Mouse (Mus musculus) intestine, embryonic 16.5 days (tissue): ENCODE data around the gene Ldah. TPM values are rescaled to one million over a fixed set of nuclear protein-coding genes. Genes with fewer than 3 reads are reported as not detected.
A peak's percentile ranks its signal among the peaks of the same experiment; 100 is the strongest.

ENCODE experiments used
- ATAC-seq: fragments of 200-750 bp; cut with Nextera tagmentation; 2 replicates; pipeline ENCODE4 v1.8.0; 2017; ENCODE audit warnings: moderate TSS enrichment, moderate library complexity
- H3K27ac ChIP-seq: fragments of 300-500 bp; sonication (generic); 2 replicates; pipeline ENCODE4 v1.5.1; 2014; ENCODE audit warnings: mild to moderate bottlenecking, low read length
- H3K27me3 ChIP-seq: fragments of 300-500 bp; sonication (generic); replicated peaks from 2 replicates; pipeline ENCODE4 v1.6.1; 2014; ENCODE audit warnings: low read length, control low read depth, mixed read lengths; ENCODE audit not compliant: control insufficient read depth, insufficient read depth
- H3K36me3 ChIP-seq: fragments of 300-500 bp; sonication (generic); 2 replicates; pipeline ENCODE4 v1.6.1; 2014; ENCODE audit warnings: low read length, control low read depth; ENCODE audit not compliant: control insufficient read depth, insufficient read depth
- H3K4me1 ChIP-seq: fragments of 300-500 bp; sonication (generic); 2 replicates; pipeline ENCODE4 v1.6.1; 2014; ENCODE audit warnings: low read length, control low read depth, mixed read lengths; ENCODE audit not compliant: control insufficient read depth, insufficient read depth
- H3K4me2 ChIP-seq: fragments of 300-500 bp; sonication (generic); 2 replicates; pipeline ENCODE4 v1.6.1; 2014; ENCODE audit warnings: low read depth, low read length, control low read depth
- H3K4me3 ChIP-seq: fragments of 300-500 bp; sonication (generic); 2 replicates; pipeline ENCODE4 v1.5.1; 2014; ENCODE audit warnings: mild to moderate bottlenecking, low read length
- H3K9ac ChIP-seq: fragments of 300-500 bp; sonication (generic); 2 replicates; pipeline ENCODE4 v1.6.1; 2014; ENCODE audit warnings: low read depth, low read length
- H3K9me3 ChIP-seq: fragments of 300-500 bp; sonication (generic); 2 replicates; pipeline ENCODE4 v1.6.1; 2016; ENCODE audit warnings: low read length, control low read depth; ENCODE audit not compliant: control insufficient read depth
- WGBS: fragments of 180-500 bp; shearing (Covaris S2); extraction: QIAGEN DNeasy Blood & Tissue Kit; methylation state at CpG from one replicate; pipeline ENCODE4 v1.1.7; 2014; 5-methylcytosine and 5-hydroxymethylcytosine counted together
- polyA plus RNA-seq: library from polyadenylated mRNA; unstranded; fragments of >200 nt; fragmentation: Nextera tagmentation; extraction: Ambion mirVana; gene quantifications from 2 replicates; pipeline ENCODE4 v1.2.1, GENCODE M21; 2015

Ldah gene
- polyA plus RNA-seq, 1 experiment from 2014 or later, result 60.0 TPM

GRCm38 (mm10) chr12:8296154-8296553, 88.2 kb downstream of the Ldah start:
- no peak overlapping the region for H3K27ac ChIP-seq
- no peak overlapping the region for H3K4me3 ChIP-seq
- H3K4me1 ChIP-seq, result peaks cover 10% of the 10 kb centered on the region
- 88% methylated on average over 2 of the region's 2 CpGs for WGBS
- H3K36me3 ChIP-seq, result no peaks in the 10 kb centered on the region
- ATAC-seq, result no peak
- peaks cover 47% of the 10 kb centered on the region for H3K27me3 ChIP-seq
- H3K9me3 ChIP-seq, result no peaks in the 10 kb centered on the region
- H3K4me2 ChIP-seq, result no peak overlapping the region
- H3K9ac ChIP-seq, result no peak overlapping the region

- 5% methylated on average over 34 of the region's 34 CpGs for WGBS
- no peak for ATAC-seq
- Histone ChIP-seq H3K4me3 (peak overlapping the region; percentile 49), H3K9ac (no peak overlapping the region), H3K4me2 (peak overlapping the region; percentile 73), H3K27me3 (peaks cover 62% of the 10 kb centered on the region), H3K27ac (no peak overlapping the region), H3K4me1 (peaks cover 21% of the 10 kb centered on the region), H3K9me3 (no peaks in the 10 kb centered on the region), H3K36me3 (no peaks in the 10 kb centered on the region)
Observed at GRCm38 (mm10) chr12:8297586-8298214, 89.8 kb downstream of the Ldah start.

GRCm38 (mm10) chr12:8298361-8299142, 90.6 kb downstream of the Ldah start:
- ATAC-seq, result no peak
- WGBS, result 2% methylated on average over 85 of the region's 85 CpGs
- Histone ChIP-seq H3K4me1 (peaks cover 21% of the 10 kb centered on the region), H3K4me2 (peak overlapping the region; percentile 73), H3K27ac (no peak overlapping the region), H3K9ac (no peak overlapping the region), H3K4me3 (peak overlapping the region; percentile 49), H3K27me3 (peaks cover 70% of the 10 kb centered on the region), H3K36me3 (no peaks in the 10 kb centered on the region), H3K9me3 (no peaks in the 10 kb centered on the region)

- WGBS, result 10% methylated on average over 34 of the region's 34 CpGs
- peaks cover 78% of the 10 kb centered on the region for H3K27me3 ChIP-seq
Observed at GRCm38 (mm10) chr12:8299143-8300110, 91.5 kb downstream of the Ldah start.

GRCm38 (mm10) chr12:8300111-8300480, 92.2 kb downstream of the Ldah start:
- Histone ChIP-seq H3K9me3 (no peaks in the 10 kb centered on the region), H3K27me3 (peaks cover 82% of the 10 kb centered on the region), H3K4me2 (no peak overlapping the region), H3K9ac (no peak overlapping the region), H3K4me1 (peaks cover 21% of the 10 kb centered on the region), H3K4me3 (no peak overlapping the region), H3K36me3 (no peaks in the 10 kb centered on the region), H3K27ac (no peak overlapping the region)
- WGBS, result 35% methylated on average over 10 of the region's 10 CpGs
- no peak for ATAC-seq

More at GRCm38 (mm10) chr12:8299143-8300110, 91.5 kb downstream of the Ldah start:
- no peak overlapping the region for H3K4me3 ChIP-seq
- H3K4me2 ChIP-seq, result no peak overlapping the region
- no peak overlapping the region for H3K27ac ChIP-seq
- no peak for ATAC-seq
- H3K4me1 ChIP-seq, result peaks cover 21% of the 10 kb centered on the region
- no peaks in the 10 kb centered on the region for H3K9me3 ChIP-seq
- H3K9ac ChIP-seq, result no peak overlapping the region
- no peaks in the 10 kb centered on the region for H3K36me3 ChIP-seq

GRCm38 (mm10) chr12:8300521-8300920, 92.6 kb downstream of the Ldah start:
- no peaks in the 10 kb centered on the region for H3K9me3 ChIP-seq
- H3K9ac ChIP-seq, result no peak overlapping the region
- H3K4me3 ChIP-seq, result no peak overlapping the region
- H3K4me2 ChIP-seq, result no peak overlapping the region
- H3K27ac ChIP-seq, result no peak overlapping the region
- no peak for ATAC-seq
- H3K27me3 ChIP-seq, result peaks cover 85% of the 10 kb centered on the region
- no peaks in the 10 kb centered on the region for H3K36me3 ChIP-seq
- H3K4me1 ChIP-seq, result peaks cover 21% of the 10 kb centered on the region
- WGBS, result 53% methylated on average over 5 of the region's 5 CpGs

GRCm38 (mm10) chr12:8301011-8301814, 93.3 kb downstream of the Ldah start:
- ATAC-seq, result no peak
- no peak overlapping the region; the same call in none of the 2 replicates for H3K9ac ChIP-seq

GRCm38 (mm10) chr12:8301841-8302431, 94.0 kb downstream of the Ldah start, which contains the start of gene Gdf7:
Gene Gdf7, minus strand, starts transcription at chr12:8301954.
- Histone ChIP-seq H3K9ac (peak within 1 kb of the TSS; percentile 8), H3K4me2 (peak within 1 kb of the TSS; percentile 90), H3K4me3 (peak within 1 kb of the TSS; percentile 49), H3K36me3 (no peaks in the 10 kb centered on the region), H3K27ac (no peak within 1 kb of the TSS), H3K27me3 (peaks cover 84% of the 10 kb centered on the region), H3K4me1 (peaks cover 21% of the 10 kb centered on the region), H3K9me3 (no peaks in the 10 kb centered on the region)
- ATAC-seq, result peak; percentile 18
- under 1% methylated on average over 50 of the region's 53 CpGs for WGBS

More at GRCm38 (mm10) chr12:8301011-8301814, 93.3 kb downstream of the Ldah start:
- Histone ChIP-seq H3K36me3 (no peaks in the 10 kb centered on the region), H3K27me3 (peaks cover 86% of the 10 kb centered on the region), H3K4me2 (peak overlapping the region; percentile 90), H3K4me1 (peaks cover 21% of the 10 kb centered on the region), H3K9me3 (no peaks in the 10 kb centered on the region), H3K4me3 (peak overlapping the region; percentile 49), H3K27ac (no peak overlapping the region)
- WGBS, result 8% methylated on average over 46 of the region's 46 CpGs
